Mouse (Mus musculus) brain, embryonic 14.5 days (tissue): ENCODE measurements around the gene Gm12166. TPM values are rescaled to one million over a fixed set of nuclear protein-coding genes. Genes with fewer than 3 reads are reported as not detected.
"Not testable (repeated sequence)": the region's sequence is repeated elsewhere in the genome, so short reads cannot be mapped to it uniquely, and the experiment has no call there.

Experiments
- DNase-seq: peaks from one replicate; pipeline ENCODE4 v3.0.0-alpha.2; 2011; ENCODE audit warnings: low read depth
- CTCF ChIP-seq: fragments of 200-500 bp; IDR thresholded peaks from 2 replicates; pipeline ENCODE4 v1.5.1; 2012; ENCODE audit warnings: inconsistent platforms, mild to moderate bottlenecking, moderate library complexity, borderline replicate concordance; ENCODE audit not compliant: insufficient read depth, insufficient read length; ENCODE audit errors: extremely low read depth
- POLR2A ChIP-seq: fragments of 200-500 bp; IDR thresholded peaks from 2 replicates; pipeline ENCODE4 v1.6.1; 2012; ENCODE audit warnings: mild to moderate bottlenecking, inconsistent platforms, borderline replicate concordance; ENCODE audit not compliant: poor library complexity, insufficient read depth, insufficient read length, severe bottlenecking; ENCODE audit errors: extremely low read depth
- polyA plus RNA-seq: library from polyadenylated mRNA; depleted of rRNA; stranded (reverse); fragments of >200 nt; gene quantifications from 2 replicates; pipeline ENCODE4 v1.2.3, GENCODE M21; 2012

Gene Gm12166
- polyA plus RNA-seq, 1 experiment, result 4.6 TPM

DNA sequence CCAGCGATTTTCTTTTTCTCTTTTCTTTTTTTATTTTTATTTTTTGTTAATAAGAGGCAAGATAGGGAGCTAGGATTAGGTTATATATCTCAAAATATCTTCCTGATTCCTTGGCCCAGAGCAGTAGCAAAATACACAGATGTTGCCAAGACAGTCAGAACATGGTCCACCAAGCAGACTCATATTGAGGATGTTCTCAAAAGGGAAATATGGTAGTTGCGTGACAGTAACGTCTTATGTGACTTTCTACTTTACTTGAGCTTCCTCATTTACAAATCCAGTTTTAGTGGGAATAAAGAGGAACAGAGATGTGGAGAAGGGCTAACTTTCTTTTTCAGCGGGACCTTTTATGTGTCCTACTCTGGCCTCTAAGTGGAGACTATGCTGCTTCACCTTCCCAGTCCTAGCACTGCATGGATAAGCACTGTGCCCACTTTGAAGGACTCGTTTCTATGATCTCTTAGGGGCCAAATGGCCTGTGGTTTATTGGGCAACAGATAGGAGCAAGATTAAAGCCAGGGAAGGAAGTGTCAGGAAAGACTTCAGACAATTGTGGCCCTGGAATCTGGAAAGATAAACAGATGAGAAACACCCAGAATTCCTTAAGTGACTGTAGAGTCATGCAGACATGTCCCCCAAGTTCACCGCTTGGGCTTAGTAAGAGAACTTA is 9.8 kb upstream of the Gm12166 start:
- no peak for DNase-seq
- TF ChIP-seq CTCF, result no peak
- no peak for TF ChIP-seq POLR2A

DNA sequence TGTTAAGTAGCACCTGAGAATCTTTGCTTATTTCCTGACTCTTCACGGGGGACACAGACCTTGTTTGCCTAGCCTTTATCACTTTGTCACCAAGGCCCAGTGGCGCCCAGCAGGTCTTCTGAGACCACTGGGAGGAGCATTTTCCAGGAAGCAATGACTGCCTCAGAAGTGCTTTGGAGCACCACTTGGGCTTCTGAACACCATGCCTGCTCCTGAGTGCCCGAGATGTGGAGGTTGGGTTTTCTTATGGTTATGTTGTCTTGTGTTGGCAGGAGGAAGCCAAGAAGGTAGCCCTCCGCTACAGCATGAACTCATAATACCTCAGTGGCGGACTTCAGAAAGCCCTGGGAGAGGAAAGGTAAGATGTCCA is 8.5 kb upstream of the Gm12166 start:
- no peak for DNase-seq
- TF ChIP-seq POLR2A (no peak), CTCF (no peak)

DNA sequence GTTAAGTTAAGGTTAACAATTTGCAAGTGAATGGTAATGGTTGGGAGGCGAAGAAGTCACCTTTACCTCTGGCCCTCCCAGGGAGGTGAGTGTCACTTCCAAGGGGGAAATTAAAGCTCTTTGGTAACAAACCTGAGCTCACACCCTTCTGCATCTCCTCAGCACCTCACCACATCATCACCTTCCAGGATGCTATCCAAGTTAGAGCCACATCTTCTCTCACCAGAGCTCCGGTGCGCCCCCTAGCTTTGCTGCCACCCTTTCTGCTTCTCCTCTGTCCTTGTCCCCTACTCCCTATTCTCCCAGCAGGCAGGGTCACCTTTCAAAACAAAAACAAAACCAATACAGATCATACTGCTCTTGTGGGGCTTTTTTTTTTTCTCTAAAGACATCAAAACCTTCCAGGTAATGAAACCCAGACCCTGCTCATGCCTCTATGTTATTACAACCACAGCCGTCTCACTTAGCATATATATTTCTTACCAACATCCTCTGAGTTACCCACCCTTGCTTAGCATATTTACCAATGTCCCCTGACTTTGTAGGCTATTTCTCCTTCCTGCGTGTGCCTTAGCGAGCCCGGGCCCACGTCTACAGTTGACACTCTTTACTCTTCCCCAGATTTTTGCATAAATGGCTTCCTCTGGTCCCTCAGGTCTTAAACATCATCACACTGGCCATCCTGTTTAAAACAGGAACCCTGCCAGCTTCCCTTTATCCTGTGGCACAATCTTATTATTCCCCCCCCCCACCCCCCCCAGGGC is 7.9 kb upstream of the Gm12166 start:
- TF ChIP-seq CTCF (no peak), POLR2A (no peak)
- DNase-seq, result no peak

DNA sequence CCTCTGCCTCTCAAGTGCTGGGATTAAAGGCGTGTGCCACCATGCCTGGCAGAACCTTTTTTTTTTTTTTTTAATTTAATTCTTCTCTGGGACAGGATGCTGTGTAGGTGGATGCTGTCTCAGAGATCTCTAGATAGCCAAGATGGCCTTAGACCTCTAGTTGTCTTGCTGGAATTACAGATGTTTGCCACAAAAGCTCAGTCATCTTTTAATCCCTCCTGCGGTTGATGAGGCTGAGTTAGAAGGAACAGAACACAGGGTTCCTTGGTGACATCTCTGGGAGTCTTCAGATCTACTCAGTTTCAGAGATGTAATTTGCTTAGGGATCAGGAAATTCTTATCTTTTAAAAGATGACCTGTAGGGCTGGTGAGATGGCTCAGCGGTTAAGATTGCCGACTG is 6.8 kb upstream of the Gm12166 start:
- TF ChIP-seq CTCF (no peak), POLR2A (no peak)
- DNase-seq, result no peak

DNA sequence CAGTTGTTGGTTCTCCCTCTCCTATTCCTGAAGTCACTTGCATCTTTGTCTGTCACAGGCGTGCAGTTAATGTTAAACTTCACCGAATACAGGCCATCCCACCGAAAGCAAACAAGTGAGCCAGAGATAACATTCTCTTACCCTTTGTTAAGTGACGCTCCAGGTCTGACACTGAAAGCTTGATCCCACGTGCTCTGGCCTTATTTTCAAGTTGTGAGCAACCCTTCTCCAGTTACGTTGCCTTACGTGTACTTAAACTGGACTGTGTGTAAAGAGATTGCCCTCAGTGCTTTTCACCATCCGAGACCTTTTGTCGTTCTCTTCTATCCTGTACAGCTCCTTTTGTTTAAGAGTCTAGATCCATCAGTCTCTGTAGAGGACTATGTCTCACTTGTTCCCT is 5.9 kb upstream of the Gm12166 start:
- TF ChIP-seq CTCF (no peak), POLR2A (no peak)
- no peak for DNase-seq

DNA sequence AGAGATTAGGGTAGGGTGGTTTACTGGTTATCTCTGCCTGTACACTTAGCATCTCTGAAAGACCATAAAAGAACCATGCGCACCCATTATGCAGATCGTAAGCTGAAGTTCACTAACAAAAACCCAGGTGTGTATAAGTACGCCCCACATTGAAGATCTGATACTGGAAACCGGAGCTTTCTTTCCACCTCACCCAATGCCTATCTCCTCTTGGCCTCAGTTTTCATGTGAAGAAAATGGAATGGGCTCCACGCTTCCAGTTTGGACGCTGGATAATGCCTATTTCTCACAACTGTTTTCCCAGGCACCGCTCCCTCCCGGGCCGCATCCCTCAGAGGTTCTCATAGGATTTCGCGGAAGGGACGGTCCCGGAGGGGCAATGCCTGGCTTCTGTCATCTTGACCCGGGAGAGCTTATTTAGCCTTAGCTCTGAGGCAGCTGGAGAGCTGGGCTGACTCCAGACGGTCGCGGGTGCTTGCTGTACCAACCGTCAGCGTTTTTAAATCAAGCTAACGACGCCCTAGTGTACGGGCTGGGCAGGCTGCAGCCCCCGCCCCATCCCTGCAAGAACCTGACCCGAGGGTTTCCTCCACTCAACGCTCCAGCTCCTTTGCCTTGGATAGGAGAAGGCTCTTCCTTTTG is 4.8 kb upstream of the Gm12166 start:
- DNase-seq, result peak; percentile 54
- TF ChIP-seq CTCF, result no peak

DNA sequence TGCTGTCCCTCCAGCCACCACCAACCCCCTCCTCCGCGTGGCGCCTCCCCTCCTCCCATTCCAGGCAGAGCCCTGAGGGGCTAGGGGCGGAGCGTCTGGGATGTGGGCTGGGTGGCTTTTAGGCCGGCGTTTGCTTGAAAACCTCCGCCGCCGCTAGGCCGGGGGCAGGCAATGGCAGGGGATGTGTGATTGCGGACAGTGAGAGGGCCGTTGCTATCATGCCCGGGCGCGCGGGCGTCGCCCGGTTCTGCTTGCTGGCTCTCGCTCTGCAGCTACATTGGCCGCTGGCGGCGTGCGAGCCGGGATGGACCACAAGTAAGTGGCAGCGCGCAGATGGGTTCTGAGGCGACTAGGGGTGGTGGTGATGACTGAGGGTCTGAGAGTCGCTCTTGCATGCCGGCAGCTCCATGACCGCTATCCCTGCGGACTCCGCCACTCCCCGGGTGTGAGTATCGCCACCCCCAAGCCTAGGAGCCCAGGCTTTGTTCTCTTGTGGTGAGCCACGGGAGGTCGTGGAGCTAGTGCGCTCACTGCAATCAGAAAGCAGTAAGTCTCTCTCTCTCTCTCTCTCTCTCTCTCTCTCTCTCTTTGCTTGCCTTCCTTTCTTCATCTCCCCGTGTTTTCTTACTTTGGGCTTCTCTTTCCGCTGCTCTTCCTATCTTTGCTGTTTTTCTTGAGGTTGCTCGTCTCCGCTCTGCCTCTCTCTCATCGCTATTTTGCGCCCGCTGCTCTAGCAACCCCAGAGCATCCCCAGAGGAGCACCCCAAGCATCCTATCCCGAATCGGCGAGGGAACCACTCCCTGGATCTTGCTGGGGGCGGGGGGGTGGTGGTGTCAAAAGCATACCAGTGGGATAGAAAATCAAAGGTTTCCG is 4.0 kb upstream of the Gm12166 start, which contains the start of gene Adam19:
Adam19 (plus strand) TSS at position 97 of the 874 bp plus-strand sequence.
- peak; percentile 92 for DNase-seq

DNA sequence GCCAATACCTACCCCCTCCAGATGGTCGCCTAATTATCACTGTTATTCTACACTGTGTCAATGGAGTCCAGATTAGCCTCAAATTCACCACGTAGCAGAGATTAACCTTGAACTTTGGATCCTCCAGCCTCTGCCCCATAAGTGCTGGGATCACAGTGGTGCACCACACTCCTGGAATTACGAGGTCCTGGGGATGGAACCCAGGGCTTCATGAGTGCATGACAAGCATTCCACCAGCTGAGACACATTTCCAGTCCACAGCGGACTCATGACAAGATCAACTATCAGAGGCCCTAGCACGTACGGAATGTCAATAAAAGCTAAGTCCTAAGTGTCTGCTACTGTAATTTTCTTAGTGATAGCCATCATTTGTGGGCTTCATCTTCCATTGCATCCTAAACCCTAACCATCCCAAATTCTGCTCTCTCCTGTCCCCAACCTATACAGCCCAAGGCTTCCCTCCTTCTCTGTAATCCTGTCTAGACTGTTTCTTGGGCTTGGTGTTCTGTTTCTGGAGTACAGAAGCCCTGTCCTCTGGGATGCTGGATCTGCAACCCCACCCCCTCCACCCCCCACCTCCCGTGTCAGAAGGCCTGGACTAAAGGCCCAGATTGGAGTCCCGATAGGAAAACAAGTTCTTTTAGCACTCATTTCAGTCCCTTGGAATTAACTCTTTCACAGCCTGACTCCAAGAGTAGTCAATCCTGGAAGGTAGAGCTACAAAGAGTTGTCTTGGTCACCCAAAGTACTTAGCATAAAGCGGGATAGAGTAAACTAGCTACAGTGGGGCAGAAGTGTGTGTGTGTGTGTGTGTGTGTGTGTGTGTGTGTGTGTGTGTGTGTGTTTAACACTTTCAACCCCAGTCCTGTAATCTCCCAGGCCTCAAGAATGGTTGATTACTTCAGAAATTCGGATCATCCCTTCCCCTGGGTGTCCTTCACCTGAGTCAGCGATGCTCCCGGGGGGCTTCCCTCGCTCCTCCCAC is 3.1 kb upstream of the Gm12166 start:
- DNase-seq, result no peak

More for the DNA sequence above, 4.0 kb upstream of the Gm12166 start, which contains the start of gene Adam19:
- TF ChIP-seq POLR2A (peak; percentile 83), CTCF (no peak)

DNA sequence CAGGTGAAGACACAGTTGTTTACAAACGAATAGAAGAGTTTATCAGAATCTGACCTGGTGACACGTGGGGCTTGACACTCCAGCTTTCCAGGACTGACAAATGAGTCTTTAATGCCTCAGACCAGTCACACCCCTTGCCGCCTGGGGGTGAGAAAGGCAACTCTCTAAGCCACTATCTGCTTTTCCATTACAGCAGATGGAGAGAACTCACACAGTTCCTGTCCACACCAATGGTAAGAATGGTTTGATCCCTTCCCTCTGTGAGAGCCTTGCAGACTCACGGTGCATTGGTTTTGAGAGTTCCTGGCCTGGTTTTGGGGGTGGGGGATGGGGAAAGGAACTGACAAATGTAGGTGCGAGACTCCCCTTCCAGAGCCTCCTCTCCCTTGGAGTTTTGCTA is 2.2 kb upstream of the Gm12166 start:
- DNase-seq, result no peak
- TF ChIP-seq POLR2A, result no peak
- TF ChIP-seq CTCF, result no peak

More for the DNA sequence above, 3.1 kb upstream of the Gm12166 start:
- no peak for TF ChIP-seq CTCF
- TF ChIP-seq POLR2A, result no peak

DNA sequence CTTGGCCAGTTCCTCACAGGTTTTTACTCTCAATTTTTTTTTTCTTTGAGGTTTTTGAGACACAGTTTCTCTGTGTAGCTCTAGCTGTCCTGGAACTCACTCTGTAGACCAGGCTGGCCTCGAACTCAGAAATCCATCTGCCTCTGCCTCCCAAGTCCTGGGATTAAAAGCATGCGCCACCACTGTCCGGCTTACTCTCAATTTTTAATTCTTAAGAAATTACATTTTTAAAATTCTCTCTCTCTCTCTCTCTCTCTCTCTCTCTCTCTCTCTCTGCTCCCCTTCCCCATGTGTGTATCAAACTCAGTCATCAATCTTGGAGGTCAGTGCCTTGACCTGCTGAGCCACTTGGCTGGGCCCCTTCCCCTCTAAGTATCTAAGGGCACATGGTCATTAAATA is 1.3 kb upstream of the Gm12166 start:
- not testable (repeated sequence) for DNase-seq

DNA sequence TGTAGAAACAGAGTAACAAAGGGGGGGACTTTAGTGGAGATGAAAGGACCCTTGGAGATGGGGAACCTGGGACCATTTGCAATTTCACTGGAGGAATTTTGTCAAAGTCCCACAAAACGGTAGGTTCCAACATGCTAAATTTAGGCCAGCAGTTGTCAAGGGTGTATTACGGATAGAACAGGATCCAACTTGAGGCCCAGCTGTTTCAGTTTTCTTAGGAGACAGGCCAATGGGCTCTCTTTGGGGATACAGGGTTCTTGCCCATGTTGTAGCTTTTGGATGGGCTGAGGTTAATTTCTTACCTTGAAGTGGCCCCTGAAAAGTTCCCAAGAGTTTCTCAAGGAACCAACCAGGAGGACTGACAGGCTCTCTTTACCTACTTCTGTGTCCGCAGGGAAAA is 4.9 kb downstream of the Gm12166 start:
- no peak for DNase-seq
- TF ChIP-seq POLR2A (no peak), CTCF (no peak)
